Comparison of ENCODE assay signal across 10 mouse cellular contexts in genomic region chr13:13529115-13529542, GRCm38 (mm10).
DNase-seq lines count a peak whose midpoint lies in the region; ATAC-seq lines count a peak whose summit lies in the region.
"Had no signal": no experiment of that assay in that cellular context is flagged by ENCODE, and none has a peak within 500 bp of the region (broad histone marks: within the 10 kb centered on the region; RNA-seq: fewer than 3 reads in every experiment).

No protein-coding gene starts in this region.

- no peaks in the 10 kb centered on the region for H3K4me1 ChIP-seq in lung, embryonic 16.5 days (replicated peaks; ENCODE audit: control insufficient read depth, insufficient read depth, low read length)

- DNase-seq in heart, adult 11 months = peak; percentile 93
- no peak for DNase-seq in heart, postnatal 4 days
- DNase-seq in cerebellum, adult 8-10 months = peak; percentile 83
- peak; percentile 75 for DNase-seq in thymus, postnatal 0 days (ENCODE audit: low spot score)
- no peak for DNase-seq in kidney, adult 8-10 months
- DNase-seq in kidney, postnatal 14 days = no peak
- no peak for DNase-seq in heart, postnatal 36 days
- DNase-seq: right cerebral cortex, adult 18-20 months had no signal

- no peak overlapping the region for H3K4me2 ChIP-seq in lung, embryonic 16.5 days (ENCODE audit: low read depth, low read length)

- intact Hi-C loops in heart, postnatal 36 days (cut with DNase I) = no loop called here

- H3K27me3 ChIP-seq in lung, embryonic 16.5 days (ENCODE audit: control insufficient read depth, insufficient read depth, low read depth, low read length) = no peaks in the 10 kb centered on the region

- H3K9me3 ChIP-seq in lung, embryonic 16.5 days (ENCODE audit: control insufficient read depth, low read length) = no peaks in the 10 kb centered on the region

- 0 out of 2 replicates have a peak, but pooled peaks have one; percentile 38 for ATAC-seq in lung, embryonic 16.5 days (ENCODE audit: low read depth)

- no peak overlapping the region for H3K9ac ChIP-seq in lung, embryonic 16.5 days (ENCODE audit: low read length)

- H3K36me3 ChIP-seq in lung, embryonic 16.5 days (ENCODE audit: control insufficient read depth, insufficient read depth, low read length) = no peaks in the 10 kb centered on the region

- H3K4me3 ChIP-seq in lung, embryonic 16.5 days (ENCODE audit: low read length) = no peak overlapping the region
- H3K4me3 ChIP-seq: erythroblast, embryonic 14.5 days had no signal

- WGBS in lung, embryonic 16.5 days = 41% methylated on average over 11 of the region's 11 CpGs

- no peak overlapping the region for H3K27ac ChIP-seq in lung, embryonic 16.5 days (ENCODE audit: low read length)

Comparison
In these comparisons a context has a peak if more than half of its experiments do, and no peak if none do; other contexts are left out.
1. DNase-seq: peak in heart, adult 11 months (single experiment), cerebellum, adult 8-10 months (single experiment) and thymus, postnatal 0 days (single experiment); none in heart, postnatal 4 days (single experiment), kidney, adult 8-10 months (0 of 2), kidney, postnatal 14 days (single experiment) and heart, postnatal 36 days (0 of 2).